Comparison of ENCODE assay signal across 14 mouse cellular contexts in the genomic region with DNA sequence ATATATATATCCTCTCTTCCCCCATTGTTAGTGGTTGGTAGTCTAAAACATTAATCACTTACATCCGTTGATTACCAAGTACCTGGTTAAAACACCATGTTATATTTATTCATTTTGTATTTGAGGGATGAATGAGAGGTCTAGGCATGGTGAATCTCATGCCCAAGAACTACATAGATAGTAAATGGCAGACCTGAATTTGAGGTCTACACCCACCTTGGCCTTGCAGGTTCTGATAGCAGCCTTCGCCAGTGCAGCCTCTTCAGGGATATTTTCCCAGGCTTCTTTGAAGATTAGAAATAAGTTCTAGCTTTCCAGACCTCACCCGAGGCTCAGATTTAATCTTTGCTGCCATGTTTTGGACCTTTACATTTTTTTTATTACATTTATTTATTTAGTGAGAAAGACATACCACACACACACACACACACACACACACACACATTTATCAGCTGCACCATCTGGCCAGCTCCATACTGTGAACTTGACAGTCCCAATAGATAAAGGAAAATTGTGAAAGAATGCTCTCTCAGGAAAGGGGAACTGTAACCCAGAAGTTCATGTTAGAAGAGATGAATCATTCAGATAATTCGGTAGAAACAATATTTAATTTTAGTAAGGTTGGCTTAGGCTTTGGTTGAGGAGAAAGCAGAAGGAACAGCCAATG. TPM values are rescaled to one million over a fixed set of nuclear protein-coding genes. Genes with fewer than 3 reads are reported as not detected.
DNase-seq lines count a peak whose midpoint lies in the region; ATAC-seq and TF ChIP-seq lines count a peak whose summit lies in the region.
"Had no signal": no experiment of that assay in that cellular context is flagged by ENCODE, and none has a peak within 500 bp of the region (broad histone marks: within the 10 kb centered on the region; RNA-seq: fewer than 3 reads in every experiment).

No protein-coding gene starts in this region.

- no peaks in the 10 kb centered on the region for H3K9me3 ChIP-seq in hindbrain, embryonic 13.5 days
- no peaks in the 10 kb centered on the region for H3K9me3 ChIP-seq in hindbrain, embryonic 10.5 days
- H3K9me3 ChIP-seq in G1E (replicated peaks), result no peaks in the 10 kb centered on the region
- H3K9me3 ChIP-seq in embryonic facial prominence, embryonic 10.5 days, result no peaks in the 10 kb centered on the region
- H3K9me3 ChIP-seq: embryonic facial prominence, embryonic 13.5 days; neural tube, embryonic 12.5 days had no signal

- WGBS in hindbrain, embryonic 13.5 days, result 82% methylated on average over 4 of the region's 4 CpGs
- WGBS in hindbrain, embryonic 10.5 days, result 89% methylated on average over 4 of the region's 4 CpGs
- 90% methylated on average over 4 of the region's 4 CpGs for WGBS in embryonic facial prominence, embryonic 10.5 days

- no peaks in the 10 kb centered on the region for H3K36me3 ChIP-seq in hindbrain, embryonic 13.5 days
- H3K36me3 ChIP-seq in hindbrain, embryonic 10.5 days, result no peaks in the 10 kb centered on the region
- H3K36me3 ChIP-seq in G1E (replicated peaks), result peaks cover 27% of the 10 kb centered on the region
- no peaks in the 10 kb centered on the region for H3K36me3 ChIP-seq in embryonic facial prominence, embryonic 10.5 days (replicated peaks)
- H3K36me3 ChIP-seq: embryonic facial prominence, embryonic 13.5 days; neural tube, embryonic 12.5 days had no signal

- no peak overlapping the region for H3K27ac ChIP-seq in hindbrain, embryonic 13.5 days
- H3K27ac ChIP-seq in hindbrain, embryonic 10.5 days, result no peak overlapping the region
- H3K27ac ChIP-seq in embryonic facial prominence, embryonic 10.5 days (replicated peaks), result no peak overlapping the region
- H3K27ac ChIP-seq: embryonic facial prominence, embryonic 13.5 days; kidney, postnatal 0 days; neural tube, embryonic 12.5 days; stomach, postnatal 0 days had no signal

- H3K4me2 ChIP-seq in hindbrain, embryonic 13.5 days, result peak overlapping the region; percentile 16; the same call in 1 of the 2 replicates

- no peak overlapping the region for H3K9ac ChIP-seq in hindbrain, embryonic 13.5 days
- H3K9ac ChIP-seq: embryonic facial prominence, embryonic 13.5 days; neural tube, embryonic 12.5 days had no signal

- peaks cover 43% of the 10 kb centered on the region for H3K4me1 ChIP-seq in hindbrain, embryonic 13.5 days (replicated peaks)
- peaks cover 27% of the 10 kb centered on the region for H3K4me1 ChIP-seq in hindbrain, embryonic 10.5 days (replicated peaks)
- peaks cover 54% of the 10 kb centered on the region for H3K4me1 ChIP-seq in G1E (ENCODE audit: insufficient read depth, low read depth, low read length)
- peaks cover 9% of the 10 kb centered on the region for H3K4me1 ChIP-seq in embryonic facial prominence, embryonic 10.5 days
- H3K4me1 ChIP-seq: neural tube, embryonic 12.5 days had no signal

- DNase-seq in hindbrain, embryonic 10.5 days (ENCODE audit: low spot score), result no peak
- peak; percentile 30 for DNase-seq in G1E (ENCODE audit: low spot score)
- DNase-seq in embryonic facial prominence, embryonic 10.5 days (ENCODE audit: low spot score), result no peak
- DNase-seq: right cerebral cortex, postnatal 25 days had no signal

- no peak for ATAC-seq in hindbrain, embryonic 13.5 days (ENCODE audit: low FRiP score)
- ATAC-seq in G1E (ENCODE audit: extremely low read depth, insufficient number of reproducible peaks, low FRiP score, poor library complexity, severe bottlenecking), result peak; percentile 79
- ATAC-seq in erythroid progenitor cell, adult 5-6 weeks (replicated peaks; ENCODE audit: low FRiP score, poor library complexity, severe bottlenecking), result peak; percentile 39; the same call in 1 of the 2 replicates
- ATAC-seq in megakaryocyte, adult 5-6 weeks (ENCODE audit: poor library complexity, severe bottlenecking), result peak; percentile 61
- no peak for ATAC-seq in frontal cortex, adult (ENCODE audit: low TSS enrichment)
- ATAC-seq: activated CD4-positive, CD25-positive, alpha-beta regulatory T cell, adult 4 months; lung, postnatal 0 days had no signal

- H3K4me3 ChIP-seq in hindbrain, embryonic 13.5 days, result no peak overlapping the region
- no peak overlapping the region for H3K4me3 ChIP-seq in hindbrain, embryonic 10.5 days
- peak overlapping the region; percentile 33; the same call in 1 of the 2 replicates for H3K4me3 ChIP-seq in G1E (ENCODE audit: low read depth, low read length)
- no peak overlapping the region for H3K4me3 ChIP-seq in embryonic facial prominence, embryonic 10.5 days
- H3K4me3 ChIP-seq: embryonic facial prominence, embryonic 13.5 days; neural tube, embryonic 12.5 days had no signal

- TF ChIP-seq CTCF in G1E (IDR thresholded peaks at IDR 0.05; ENCODE audit: low read depth, low read length), result no peak

- H3K27me3 ChIP-seq in hindbrain, embryonic 13.5 days, result no peaks in the 10 kb centered on the region
- peaks cover 15% of the 10 kb centered on the region; the same call in 1 of the 2 replicates for H3K27me3 ChIP-seq in hindbrain, embryonic 10.5 days (ENCODE audit: insufficient read depth, poor library complexity, severe bottlenecking)
- H3K27me3 ChIP-seq in G1E (ENCODE audit: insufficient read depth, low read length), result no peaks in the 10 kb centered on the region
- H3K27me3 ChIP-seq in embryonic facial prominence, embryonic 10.5 days (replicated peaks; ENCODE audit: low read depth, poor library complexity, severe bottlenecking), result peaks cover 24% of the 10 kb centered on the region
- H3K27me3 ChIP-seq: neural tube, embryonic 12.5 days had no signal

RNA-seq across cellular contexts. Expression of gene Ank, which starts 2.5 kb away (rescaled TPM):
- polyA plus RNA-seq in hindbrain, embryonic 13.5 days (2015; fragmentation: Nextera tagmentation; extraction: Ambion mirVana), result 13.2 and 13.3 TPM in 2 replicates
- 8.4 and 11.0 TPM in 2 replicates for polyA plus RNA-seq in hindbrain, embryonic 10.5 days (2016; fragmentation: Nextera tagmentation; extraction: Ambion mirVana)
- 145 and 154 TPM in 2 replicates for total RNA-seq in G1E (2014; fragmentation: Nextera tagmentation)
- 38.2 and 39.2 TPM in 2 replicates for total RNA-seq in G1E (2017)
- polyA plus RNA-seq in G1E (2012), result 28.0 and 37.0 TPM in 2 replicates
- 137 and 158 TPM in 2 replicates for total RNA-seq in erythroid progenitor cell, adult 5-6 weeks (2015; ENCODE audit: low replicate concordance)
- 64.9 and 79.8 TPM in 2 replicates for total RNA-seq in erythroid progenitor cell, adult 5-6 weeks (2017; ENCODE audit: low replicate concordance)
- 44.6 and 46.5 TPM in 2 replicates for total RNA-seq in megakaryocyte, adult 5-6 weeks (2015)
- total RNA-seq in megakaryocyte, adult 5-6 weeks (2017), result 12.7 and 15.5 TPM in 2 replicates
- 5.9 and 6.2 TPM in 2 replicates for polyA plus RNA-seq in embryonic facial prominence, embryonic 10.5 days (2016; fragmentation: Nextera tagmentation; extraction: Ambion mirVana)

Comparison
In these comparisons a context has a peak if more than half of its experiments do, and no peak if none do; other contexts are left out.
1. ATAC-seq: peak in G1E (single experiment), erythroid progenitor cell, adult 5-6 weeks (single experiment) and megakaryocyte, adult 5-6 weeks (single experiment); none in hindbrain, embryonic 13.5 days (single experiment) and frontal cortex, adult (single experiment).